Mouse (Mus musculus) neural tube, embryonic 14.5 days (tissue): ENCODE data around the gene Disp1. TPM values are rescaled to one million over a fixed set of nuclear protein-coding genes. Genes with fewer than 3 reads are reported as not detected.
A peak's percentile ranks its signal among the peaks of the same experiment; 100 is the strongest.

ENCODE experiments used
- ATAC-seq: fragments of 200-750 bp; cut with Nextera tagmentation; 2 replicates; pipeline ENCODE4 v1.8.0; 2017; ENCODE audit warnings: low read depth, mild to moderate bottlenecking, moderate TSS enrichment, moderate library complexity
- H3K27ac ChIP-seq: fragments of 300-500 bp; sonication (generic); 2 replicates; pipeline ENCODE4 v1.5.1; 2014; ENCODE audit warnings: low read depth, mild to moderate bottlenecking, control low read depth, low read length, moderate library complexity, mixed read lengths
- H3K27me3 ChIP-seq: fragments of 300-500 bp; sonication (generic); 2 replicates; pipeline ENCODE4 v1.6.1; 2014; ENCODE audit warnings: low read length; ENCODE audit not compliant: control insufficient read depth, insufficient read depth
- H3K36me3 ChIP-seq: fragments of 300-500 bp; sonication (generic); 2 replicates; pipeline ENCODE4 v1.6.1; 2014; ENCODE audit warnings: low read length, mixed read lengths; ENCODE audit not compliant: control insufficient read depth, insufficient read depth
- H3K4me1 ChIP-seq: fragments of 300-500 bp; sonication (generic); 2 replicates; pipeline ENCODE4 v1.6.1; 2014; ENCODE audit warnings: low read length; ENCODE audit not compliant: control insufficient read depth, insufficient read depth
- H3K4me2 ChIP-seq: fragments of 300-500 bp; sonication (generic); 2 replicates; pipeline ENCODE4 v1.6.1; 2014; ENCODE audit warnings: mild to moderate bottlenecking, low read depth, low read length, control low read depth
- H3K4me3 ChIP-seq: fragments of 300-500 bp; sonication (generic); 2 replicates; pipeline ENCODE4 v1.5.1; 2014; ENCODE audit warnings: low read depth, low read length, control low read depth, mixed read lengths
- H3K9ac ChIP-seq: fragments of 300-500 bp; sonication (generic); replicated peaks from 2 replicates; pipeline ENCODE4 v1.6.1; 2014; ENCODE audit warnings: low read depth, mild to moderate bottlenecking, control low read depth, low read length, mixed read lengths
- H3K9me3 ChIP-seq: fragments of 300-500 bp; sonication (generic); 2 replicates; pipeline ENCODE4 v1.6.1; 2016; ENCODE audit warnings: low read length; ENCODE audit not compliant: control insufficient read depth
- WGBS: fragments of 180-500 bp; shearing (Covaris S2); extraction: QIAGEN DNeasy Blood & Tissue Kit; methylation state at CpG from one replicate; pipeline ENCODE4 v1.1.7; 2014; 5-methylcytosine and 5-hydroxymethylcytosine counted together
- polyA plus RNA-seq: library from polyadenylated mRNA; unstranded; fragments of >200 nt; fragmentation: Nextera tagmentation; extraction: Ambion mirVana; gene quantifications from 2 replicates; pipeline ENCODE4 v1.2.1, GENCODE M21; 2014

Gene Disp1
- 9.7 TPM in 2 replicates for polyA plus RNA-seq

- 5% methylated on average over 55 of the region's 56 CpGs for WGBS
- ATAC-seq = peak; percentile 91
Measured at GRCm38 (mm10) chr1:183220796-183221718, at the start of gene Disp1. Gene Disp1 (minus strand): TSS chr1:183221522.

GRCm38 (mm10) chr1:183267666-183268065, 46.3 kb upstream of the Disp1 start:
- ATAC-seq = no peak
- Histone ChIP-seq H3K4me1 (no peaks in the 10 kb centered on the region), H3K9me3 (no peaks in the 10 kb centered on the region), H3K36me3 (no peaks in the 10 kb centered on the region), H3K4me3 (no peak overlapping the region), H3K27me3 (no peaks in the 10 kb centered on the region), H3K9ac (no peak overlapping the region), H3K4me2 (no peak overlapping the region), H3K27ac (no peak overlapping the region)
- 83% methylated on average over 6 of the region's 6 CpGs for WGBS

More at GRCm38 (mm10) chr1:183220796-183221718, at the start of gene Disp1:
- H3K4me1 ChIP-seq = peaks cover 4% of the 10 kb centered on the region; the same call in 1 of the 2 replicates
- H3K9ac ChIP-seq = peak within 1 kb of the TSS; percentile 88
- peak within 1 kb of the TSS; percentile 69; the same call in 1 of the 2 replicates for H3K27ac ChIP-seq
- H3K36me3 ChIP-seq = no peaks in the 10 kb centered on the region
- H3K4me2 ChIP-seq = peak within 1 kb of the TSS; percentile 78
- H3K9me3 ChIP-seq = no peaks in the 10 kb centered on the region
- peak within 1 kb of the TSS; percentile 66 for H3K4me3 ChIP-seq
- H3K27me3 ChIP-seq = no peaks in the 10 kb centered on the region

GRCm38 (mm10) chr1:183265921-183266467, 44.7 kb upstream of the Disp1 start:
- WGBS = 75% methylated on average over 14 of the region's 14 CpGs
- no peaks in the 10 kb centered on the region for H3K27me3 ChIP-seq
- no peaks in the 10 kb centered on the region for H3K9me3 ChIP-seq
- no peaks in the 10 kb centered on the region for H3K36me3 ChIP-seq
- no peak overlapping the region for H3K9ac ChIP-seq
- no peak overlapping the region for H3K27ac ChIP-seq
- no peak for ATAC-seq
- H3K4me1 ChIP-seq = no peaks in the 10 kb centered on the region
- no peak overlapping the region for H3K4me3 ChIP-seq
- H3K4me2 ChIP-seq = no peak overlapping the region

- H3K9ac ChIP-seq = no peak overlapping the region
- no peak overlapping the region for H3K27ac ChIP-seq
- no peaks in the 10 kb centered on the region for H3K27me3 ChIP-seq
- 82% methylated on average over 13 of the region's 13 CpGs for WGBS
- no peaks in the 10 kb centered on the region for H3K36me3 ChIP-seq
- no peak for ATAC-seq
- H3K4me3 ChIP-seq = no peak overlapping the region
- no peaks in the 10 kb centered on the region for H3K4me1 ChIP-seq
- H3K9me3 ChIP-seq = no peaks in the 10 kb centered on the region
- H3K4me2 ChIP-seq = no peak overlapping the region
Measured at GRCm38 (mm10) chr1:183264145-183265008, 43.1 kb upstream of the Disp1 start.

GRCm38 (mm10) chr1:183252574-183252973, 31.3 kb upstream of the Disp1 start:
- H3K27ac ChIP-seq = no peak overlapping the region
- H3K9me3 ChIP-seq = no peaks in the 10 kb centered on the region
- no peaks in the 10 kb centered on the region for H3K27me3 ChIP-seq
- no peaks in the 10 kb centered on the region for H3K4me1 ChIP-seq
- whole genome bisulfite sequencing = 25% methylated on average over 10 of the region's 10 CpGs
- H3K9ac ChIP-seq = no peak overlapping the region
- H3K36me3 ChIP-seq = no peaks in the 10 kb centered on the region
- no peak overlapping the region for H3K4me2 ChIP-seq
- no peak for ATAC-seq
- no peak overlapping the region for H3K4me3 ChIP-seq

- no peak for ATAC-seq
- no peak overlapping the region for H3K9ac ChIP-seq
- H3K4me1 ChIP-seq = 0 out of 2 replicates have a peak, but pooled peaks cover 3% of the 10 kb centered on the region
- H3K36me3 ChIP-seq = no peaks in the 10 kb centered on the region
- WGBS = 85% methylated on average over 2 of the region's 2 CpGs
- no peaks in the 10 kb centered on the region for H3K9me3 ChIP-seq
- H3K4me2 ChIP-seq = no peak overlapping the region
- no peak overlapping the region for H3K27ac ChIP-seq
- H3K27me3 ChIP-seq = no peaks in the 10 kb centered on the region
- H3K4me3 ChIP-seq = no peak overlapping the region
Measured at GRCm38 (mm10) chr1:183251818-183252217, 30.5 kb upstream of the Disp1 start.

GRCm38 (mm10) chr1:183250612-183251011, 29.3 kb upstream of the Disp1 start:
- Histone ChIP-seq H3K9ac (no peak overlapping the region), H3K9me3 (no peaks in the 10 kb centered on the region), H3K4me1 (0 out of 2 replicates have a peak, but pooled peaks cover 3% of the 10 kb centered on the region), H3K36me3 (no peaks in the 10 kb centered on the region), H3K4me3 (no peak overlapping the region), H3K27me3 (no peaks in the 10 kb centered on the region), H3K27ac (no peak overlapping the region), H3K4me2 (no peak overlapping the region)
- ATAC-seq = no peak
- WGBS = 59% methylated on average over 4 of the region's 4 CpGs

- Histone ChIP-seq H3K9me3 (no peaks in the 10 kb centered on the region), H3K27me3 (no peaks in the 10 kb centered on the region), H3K9ac (no peak overlapping the region), H3K4me2 (no peak overlapping the region), H3K4me3 (no peak overlapping the region), H3K4me1 (0 out of 2 replicates have a peak, but pooled peaks cover 3% of the 10 kb centered on the region), H3K36me3 (no peaks in the 10 kb centered on the region), H3K27ac (no peak overlapping the region)
- no peak for ATAC-seq
- WGBS = 47% methylated on average over 1 of the region's 1 CpGs
Measured at GRCm38 (mm10) chr1:183248144-183248543, 26.8 kb upstream of the Disp1 start.
